Mouse (Mus musculus): Measurements from ENCODE around the gene Pelp1. TPM values are rescaled to one million over a fixed set of nuclear protein-coding genes. Genes with fewer than 3 reads are reported as not detected.

The Pelp1 gene
- polyA plus RNA-seq, 1 experiment from 2014 or later: 34.9 TPM

DNA sequence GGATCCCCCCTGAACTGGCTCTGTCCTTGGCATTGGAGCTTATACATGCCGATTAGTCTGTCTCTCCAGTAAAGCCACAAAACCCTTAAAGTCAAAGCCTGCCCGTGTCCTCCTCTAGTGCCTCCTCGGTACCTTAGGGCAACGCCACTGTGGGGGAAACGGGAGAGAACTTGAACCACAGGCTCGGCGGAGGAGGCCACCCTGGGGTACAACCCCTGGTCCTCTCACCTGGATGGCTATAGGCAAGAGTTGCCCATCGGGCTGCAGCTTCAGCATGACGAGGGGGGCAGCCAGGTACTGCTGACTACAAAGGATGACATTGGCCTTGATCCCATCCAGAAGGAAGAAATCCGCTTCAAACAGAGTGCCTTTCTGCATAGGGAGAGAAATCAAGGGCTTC is 62.0 kb downstream of the Pelp1 start:
- H3K27me3 ChIP-seq (ENCODE audit: control insufficient read depth, insufficient read depth, low read length): peaks cover 19% of the 10 kb centered on the region

DNA sequence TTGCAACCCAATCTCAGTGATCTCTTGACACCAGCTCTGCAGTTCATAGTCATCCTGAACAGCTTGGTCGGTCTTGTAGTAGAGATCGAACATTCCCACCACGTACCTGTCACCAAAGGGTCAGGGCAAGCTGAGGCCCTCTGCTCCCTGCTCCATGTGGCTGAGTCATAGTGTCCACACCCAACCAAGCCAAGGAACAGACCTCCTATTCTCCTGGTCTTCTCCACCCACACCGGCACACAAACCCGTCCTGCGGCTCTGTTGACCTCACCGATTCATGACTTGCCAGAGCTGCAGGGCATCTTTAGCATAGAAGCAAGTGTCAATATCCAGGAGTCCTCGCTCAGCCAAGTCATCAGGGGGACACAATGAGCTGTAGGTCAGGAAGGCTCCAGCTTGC is 64.3 kb downstream of the Pelp1 start:
- Histone ChIP-seq H3K9ac (replicated peaks; ENCODE audit: low read length) (no peak overlapping the region), H3K4me3 (ENCODE audit: low read depth, low read length) (no peak overlapping the region), H3K4me2 (ENCODE audit: low read depth, low read length) (no peak overlapping the region), H3K27ac (replicated peaks; ENCODE audit: low read depth, low read length) (no peak overlapping the region), H3K4me1 (ENCODE audit: control insufficient read depth, insufficient read depth, low read length) (no peaks in the 10 kb centered on the region), H3K36me3 (replicated peaks; ENCODE audit: control insufficient read depth, insufficient read depth, low read depth, low read length) (no peaks in the 10 kb centered on the region), H3K9me3 (replicated peaks; ENCODE audit: control insufficient read depth, low read length) (no peaks in the 10 kb centered on the region), H3K27me3 (ENCODE audit: control insufficient read depth, insufficient read depth, low read length) (no peaks in the 10 kb centered on the region; the same call in 1 of the 2 replicates)
- 94% methylated on average over 8 of the region's 8 CpGs for WGBS
- ATAC-seq (replicated peaks; ENCODE audit: insufficient number of reproducible peaks, low FRiP score, low TSS enrichment, low read depth): no peak
- no peak for DNase-seq (ENCODE audit: low spot score)

More for the DNA sequence above, 62.0 kb downstream of the Pelp1 start:
- Histone ChIP-seq H3K9me3 (replicated peaks; ENCODE audit: control insufficient read depth, low read length) (no peaks in the 10 kb centered on the region), H3K9ac (replicated peaks; ENCODE audit: low read length) (no peak overlapping the region), H3K4me3 (ENCODE audit: low read depth, low read length) (no peak overlapping the region), H3K4me2 (ENCODE audit: low read depth, low read length) (no peak overlapping the region), H3K36me3 (replicated peaks; ENCODE audit: control insufficient read depth, insufficient read depth, low read depth, low read length) (no peaks in the 10 kb centered on the region), H3K27ac (replicated peaks; ENCODE audit: low read depth, low read length) (no peak overlapping the region), H3K4me1 (ENCODE audit: control insufficient read depth, insufficient read depth, low read length) (peaks cover 3% of the 10 kb centered on the region; the same call in 1 of the 2 replicates)
- DNase-seq (ENCODE audit: low spot score) (no peak), ATAC-seq (replicated peaks; ENCODE audit: insufficient number of reproducible peaks, low FRiP score, low TSS enrichment, low read depth) (no peak)
- 85% methylated on average over 10 of the region's 10 CpGs for WGBS

DNA sequence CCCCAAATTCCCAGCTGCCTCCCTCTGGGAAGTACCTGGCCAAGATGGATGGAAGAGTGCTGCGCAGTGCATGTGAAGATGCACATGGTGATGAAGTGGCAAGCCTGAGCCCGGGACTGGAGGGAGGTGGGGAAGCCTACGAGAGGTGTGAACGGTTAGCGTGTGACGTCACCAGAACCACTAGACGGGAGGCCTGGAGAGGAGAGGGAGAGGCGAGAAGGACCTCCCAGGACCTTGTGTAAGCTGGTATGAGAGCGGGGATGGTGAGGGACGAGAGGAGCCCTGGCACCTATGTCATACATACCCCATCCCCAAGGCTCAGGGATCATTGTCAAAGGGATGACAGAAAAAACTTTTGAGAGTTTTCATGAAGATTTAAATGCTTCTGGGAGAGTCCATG is 64.8 kb downstream of the Pelp1 start:
- no peak overlapping the region for H3K9ac ChIP-seq (replicated peaks; ENCODE audit: low read length)
- no peaks in the 10 kb centered on the region for H3K36me3 ChIP-seq (replicated peaks; ENCODE audit: control insufficient read depth, insufficient read depth, low read depth, low read length)
- no peaks in the 10 kb centered on the region for H3K4me1 ChIP-seq (ENCODE audit: control insufficient read depth, insufficient read depth, low read length)
- H3K27me3 ChIP-seq (ENCODE audit: control insufficient read depth, insufficient read depth, low read length): no peaks in the 10 kb centered on the region
- DNase-seq (ENCODE audit: low spot score) (no peak), ATAC-seq (replicated peaks; ENCODE audit: insufficient number of reproducible peaks, low FRiP score, low TSS enrichment, low read depth) (no peak)
- 84% methylated on average over 10 of the region's 10 CpGs for WGBS
- no peaks in the 10 kb centered on the region for H3K9me3 ChIP-seq (replicated peaks; ENCODE audit: control insufficient read depth, low read length)
- no peak overlapping the region for H3K4me3 ChIP-seq (ENCODE audit: low read depth, low read length)
- no peak overlapping the region for H3K4me2 ChIP-seq (ENCODE audit: low read depth, low read length)
- no peak overlapping the region for H3K27ac ChIP-seq (replicated peaks; ENCODE audit: low read depth, low read length)

Small RNA genes lying within 50 kb of the gene (microRNA-seq; reads per million reads assigned to microRNA genes)
- not detected for gene Mir7115 (ENCODE audit: borderline number of aligned reads)

Other genes starting within 250 kb of the Pelp1 start
- 0.81 TPM in 1 of 2 replicates, not detected in the other for gene Slc16a11, start 197.3 kb downstream of the Pelp1 start, polyA plus RNA-seq (2014; fragmentation: Nextera tagmentation; extraction: Ambion mirVana)
- 8.5 and 13.4 TPM in 2 replicates for gene Slc16a13, start 189.0 kb downstream of the Pelp1 start, polyA plus RNA-seq (2014; fragmentation: Nextera tagmentation; extraction: Ambion mirVana)
- 6.7 and 6.9 TPM in 2 replicates for gene Bcl6b, start 180.2 kb downstream of the Pelp1 start, polyA plus RNA-seq (2014; fragmentation: Nextera tagmentation; extraction: Ambion mirVana)
- 195 and 211 TPM in 2 replicates for gene 0610010K14Rik, start 172.1 kb downstream of the Pelp1 start, polyA plus RNA-seq (2014; fragmentation: Nextera tagmentation; extraction: Ambion mirVana)
- gene Gm21988, start 170.2 kb downstream of the Pelp1 start, polyA plus RNA-seq (2014; fragmentation: Nextera tagmentation; extraction: Ambion mirVana): 7.5 and 9.1 TPM in 2 replicates
- 103 and 110 TPM in 2 replicates for gene Rnasek, start 170.2 kb downstream of the Pelp1 start, polyA plus RNA-seq (2014; fragmentation: Nextera tagmentation; extraction: Ambion mirVana)
- 3.2 and 4.1 TPM in 2 replicates for gene Alox12, start 154.7 kb downstream of the Pelp1 start, polyA plus RNA-seq (2014; fragmentation: Nextera tagmentation; extraction: Ambion mirVana)
- 0.14 and 0.43 TPM in 2 replicates for gene Alox12e, start 87.4 kb downstream of the Pelp1 start, polyA plus RNA-seq (2014; fragmentation: Nextera tagmentation; extraction: Ambion mirVana)
- gene Alox15, start 58.0 kb downstream of the Pelp1 start, polyA plus RNA-seq (2014; fragmentation: Nextera tagmentation; extraction: Ambion mirVana): 0.34 and 0.84 TPM in 2 replicates
- 21.4 and 24.1 TPM in 2 replicates for gene Arrb2, start 22.6 kb upstream of the Pelp1 start, polyA plus RNA-seq (2014; fragmentation: Nextera tagmentation; extraction: Ambion mirVana)
- gene Med11, start 41.9 kb upstream of the Pelp1 start, polyA plus RNA-seq (2014; fragmentation: Nextera tagmentation; extraction: Ambion mirVana): 38.7 and 46.9 TPM in 2 replicates
- 0.18 and 0.26 TPM in 2 replicates for gene Zmynd15, start 49.4 kb upstream of the Pelp1 start, polyA plus RNA-seq (2014; fragmentation: Nextera tagmentation; extraction: Ambion mirVana)
- 0.81 and 0.91 TPM in 2 replicates for gene Cxcl16, start 50.0 kb upstream of the Pelp1 start, polyA plus RNA-seq (2014; fragmentation: Nextera tagmentation; extraction: Ambion mirVana)
- 0.36 TPM in 1 of 2 replicates, not detected in the other for gene Tm4sf5, start 95.2 kb upstream of the Pelp1 start, polyA plus RNA-seq (2014; fragmentation: Nextera tagmentation; extraction: Ambion mirVana)
- 0.45 TPM in 1 of 2 replicates, not detected in the other for gene Vmo1, start 104.6 kb upstream of the Pelp1 start, polyA plus RNA-seq (2014; fragmentation: Nextera tagmentation; extraction: Ambion mirVana)
- gene Gltpd2, start 109.2 kb upstream of the Pelp1 start, polyA plus RNA-seq (2014; fragmentation: Nextera tagmentation; extraction: Ambion mirVana): 0.46 TPM in 1 of 2 replicates, not detected in the other
- gene Psmb6, start 115.3 kb upstream of the Pelp1 start, polyA plus RNA-seq (2014; fragmentation: Nextera tagmentation; extraction: Ambion mirVana): 827 and 878 TPM in 2 replicates
- not detected in 2 replicates for gene Gm40193, start 122.9 kb upstream of the Pelp1 start, polyA plus RNA-seq (2014; fragmentation: Nextera tagmentation; extraction: Ambion mirVana)
- gene Pld2, start 130.0 kb upstream of the Pelp1 start, polyA plus RNA-seq (2014; fragmentation: Nextera tagmentation; extraction: Ambion mirVana): 1.6 and 2.2 TPM in 2 replicates
- gene Mink1, start 152.8 kb upstream of the Pelp1 start, polyA plus RNA-seq (2014; fragmentation: Nextera tagmentation; extraction: Ambion mirVana): 12.6 and 13.7 TPM in 2 replicates
- gene 4930544D05Rik, start 205.8 kb upstream of the Pelp1 start, polyA plus RNA-seq (2014; fragmentation: Nextera tagmentation; extraction: Ambion mirVana): not detected in 2 replicates
- not detected in 2 replicates for gene Chrne, start 209.2 kb upstream of the Pelp1 start, polyA plus RNA-seq (2014; fragmentation: Nextera tagmentation; extraction: Ambion mirVana)
- 0.93 and 1.3 TPM in 2 replicates for gene Gp1ba, start 229.1 kb upstream of the Pelp1 start, polyA plus RNA-seq (2014; fragmentation: Nextera tagmentation; extraction: Ambion mirVana)
- gene Rnf167, start 237.2 kb upstream of the Pelp1 start, polyA plus RNA-seq (2014; fragmentation: Nextera tagmentation; extraction: Ambion mirVana): 81.9 and 92.8 TPM in 2 replicates
- gene Slc25a11, start 237.4 kb upstream of the Pelp1 start, polyA plus RNA-seq (2014; fragmentation: Nextera tagmentation; extraction: Ambion mirVana): 144 and 150 TPM in 2 replicates
- 1,669 and 1,679 TPM in 2 replicates for gene Pfn1, start 244.6 kb upstream of the Pelp1 start, polyA plus RNA-seq (2014; fragmentation: Nextera tagmentation; extraction: Ambion mirVana)
- 30.7 and 40.4 TPM in 2 replicates for gene Eno3, start 247.2 kb upstream of the Pelp1 start, polyA plus RNA-seq (2014; fragmentation: Nextera tagmentation; extraction: Ambion mirVana)